Mouse (Mus musculus): ENCODE data around the gene Slc25a24. TPM values are rescaled to one million over a fixed set of nuclear protein-coding genes. Genes with fewer than 3 reads are reported as not detected.

Slc25a24 gene
- polyA plus RNA-seq, 1 experiment from 2014 or later: 27.5 TPM

DNA sequence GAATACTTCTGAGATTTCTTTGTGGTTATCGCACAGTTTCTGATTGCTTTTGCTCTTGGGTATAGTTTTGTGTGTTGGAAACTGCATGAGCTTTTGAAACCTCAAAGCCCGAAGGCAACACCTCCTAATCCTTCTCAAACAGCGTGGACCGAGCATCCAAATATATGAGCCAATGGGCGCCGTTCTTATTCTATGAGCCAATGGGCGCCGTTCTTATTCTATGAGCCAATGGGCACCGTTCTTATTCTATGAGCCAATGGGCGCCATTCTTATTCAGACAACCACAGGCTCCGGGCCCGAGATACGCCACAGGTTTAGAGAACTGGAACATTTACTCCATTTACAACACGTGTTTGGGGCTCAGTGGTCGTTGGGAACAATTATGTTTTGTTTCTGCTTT lies 11.1 kb downstream of the Slc25a24 start:
- no peaks in the 10 kb centered on the region for H3K9me3 ChIP-seq (replicated peaks)
- H3K4me3 ChIP-seq: no peak overlapping the region
- H3K27ac ChIP-seq: no peak overlapping the region
- H3K36me3 ChIP-seq: peaks cover 31% of the 10 kb centered on the region
- WGBS: 96% methylated on average over 15 of the region's 15 CpGs
- H3K27me3 ChIP-seq (ENCODE audit: low read depth, poor library complexity, severe bottlenecking): no peaks in the 10 kb centered on the region
- no peak for DNase-seq (ENCODE audit: low spot score)
- H3K4me1 ChIP-seq: no peaks in the 10 kb centered on the region

DNA sequence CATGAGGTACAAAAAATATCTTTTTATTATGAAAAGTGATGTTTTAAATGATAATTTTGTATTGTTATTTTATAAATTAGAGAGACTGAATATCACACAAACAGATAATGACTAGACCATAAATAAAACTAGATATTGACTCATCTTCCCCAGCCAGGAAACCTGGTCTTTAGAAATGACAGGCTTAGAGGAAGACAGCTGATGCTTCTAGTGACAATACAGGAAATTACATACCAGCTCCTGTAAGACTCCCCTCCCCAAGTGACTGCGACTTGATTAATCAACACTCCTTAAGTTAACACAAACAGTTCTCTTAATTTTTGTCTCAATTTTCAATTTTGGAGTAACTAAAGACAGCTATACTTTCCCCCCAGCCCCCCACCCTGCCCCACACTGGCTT lies 12.4 kb downstream of the Slc25a24 start:
- 83% methylated on average over 1 of the region's 1 CpGs for WGBS
- no peaks in the 10 kb centered on the region for H3K27me3 ChIP-seq (ENCODE audit: low read depth, poor library complexity, severe bottlenecking)
- no peaks in the 10 kb centered on the region for H3K4me1 ChIP-seq
- H3K9me3 ChIP-seq (replicated peaks): no peaks in the 10 kb centered on the region
- H3K4me3 ChIP-seq: no peak overlapping the region
- DNase-seq (ENCODE audit: low spot score): no peak
- H3K36me3 ChIP-seq: peaks cover 31% of the 10 kb centered on the region
- H3K27ac ChIP-seq: no peak overlapping the region

DNA sequence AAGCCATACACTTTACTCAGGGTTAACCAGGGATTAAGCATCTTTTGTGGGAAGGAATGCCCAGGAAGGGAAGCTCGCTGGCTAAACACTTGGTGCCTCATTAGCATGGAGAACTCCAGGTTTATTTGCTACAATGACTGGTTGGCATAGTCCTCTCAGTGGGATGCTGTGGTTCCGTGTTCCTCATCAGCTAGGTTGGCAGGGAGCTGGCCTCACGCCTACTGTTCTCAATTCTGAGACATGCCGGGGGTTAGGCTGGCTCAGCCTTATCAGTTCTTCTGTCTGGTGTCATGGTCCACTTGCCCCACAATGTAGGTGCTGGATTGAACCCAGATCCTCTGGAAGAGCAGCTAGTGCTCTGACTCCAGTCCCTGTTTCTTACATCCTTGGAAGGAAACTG lies 29.6 kb downstream of the Slc25a24 start:
- Histone ChIP-seq H3K36me3 (no peaks in the 10 kb centered on the region), H3K27ac (no peak overlapping the region), H3K9me3 (replicated peaks) (no peaks in the 10 kb centered on the region), H3K4me1 (peaks cover 12% of the 10 kb centered on the region; the same call in 1 of the 2 replicates), H3K4me3 (no peak overlapping the region), H3K27me3 (ENCODE audit: low read depth, poor library complexity, severe bottlenecking) (no peaks in the 10 kb centered on the region)
- WGBS: 90% methylated on average over 4 of the region's 4 CpGs
- no peak for DNase-seq (ENCODE audit: low spot score)

DNA sequence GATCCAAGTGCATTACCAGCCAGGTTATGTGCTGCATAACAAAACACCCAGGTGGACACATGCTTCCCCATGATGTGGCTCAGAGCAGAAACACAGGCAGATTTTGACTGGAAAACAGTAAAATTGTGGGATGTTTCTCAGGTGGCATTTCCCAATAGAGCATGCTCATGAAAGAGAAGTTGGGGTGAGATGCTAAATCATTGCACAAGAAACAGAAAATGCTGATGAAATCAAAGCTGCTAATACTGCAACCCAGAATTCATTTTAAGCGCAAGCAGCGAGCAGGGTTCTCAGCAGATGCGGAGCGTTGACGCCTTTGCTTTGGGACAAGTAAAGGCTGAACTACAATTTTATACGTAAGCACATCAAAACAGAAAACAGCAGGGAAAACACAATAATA lies 30.5 kb downstream of the Slc25a24 start:
- Histone ChIP-seq H3K4me3 (no peak overlapping the region), H3K36me3 (no peaks in the 10 kb centered on the region), H3K9me3 (replicated peaks) (no peaks in the 10 kb centered on the region), H3K4me1 (peaks cover 12% of the 10 kb centered on the region; the same call in 1 of the 2 replicates), H3K27ac (no peak overlapping the region), H3K27me3 (ENCODE audit: low read depth, poor library complexity, severe bottlenecking) (no peaks in the 10 kb centered on the region)
- 98% methylated on average over 6 of the region's 6 CpGs for WGBS
- DNase-seq (ENCODE audit: low spot score): no peak

DNA sequence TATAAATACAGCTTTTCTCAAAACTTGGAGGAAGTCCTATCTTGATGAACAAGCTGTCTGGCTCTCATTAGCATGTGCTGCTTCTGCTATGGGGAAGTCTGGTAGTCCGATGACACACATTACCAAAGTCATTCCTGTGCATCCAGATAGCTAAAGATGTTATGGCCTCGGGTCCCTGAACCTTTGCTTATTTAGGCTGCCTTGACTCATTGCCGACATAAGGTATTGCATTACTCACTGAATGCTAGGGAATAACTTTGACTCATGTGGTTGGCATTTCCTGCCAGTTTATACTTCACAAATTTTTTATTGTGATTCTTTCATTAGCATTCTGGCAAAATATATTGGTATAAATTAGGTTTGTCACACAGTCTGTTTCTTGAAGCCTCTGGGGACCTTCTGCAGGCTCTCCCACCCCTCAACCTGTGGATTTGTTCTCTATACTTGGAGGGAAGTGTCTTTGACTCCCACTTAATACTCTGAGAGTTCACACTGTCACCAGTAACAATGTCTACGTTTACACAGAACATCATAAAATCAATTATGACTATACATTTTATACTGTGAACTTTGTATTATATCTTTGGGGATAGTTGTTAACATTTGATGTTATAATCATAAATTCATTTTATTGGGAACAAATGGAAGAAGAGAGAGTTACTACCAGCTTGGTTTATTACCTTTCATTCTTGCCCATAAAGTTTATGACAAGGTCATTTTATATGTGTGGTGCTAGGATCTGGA lies 33.1 kb downstream of the Slc25a24 start:
- Histone ChIP-seq H3K36me3 (peaks cover 15% of the 10 kb centered on the region), H3K27me3 (ENCODE audit: low read depth, poor library complexity, severe bottlenecking) (no peaks in the 10 kb centered on the region), H3K9me3 (replicated peaks) (no peaks in the 10 kb centered on the region), H3K4me3 (no peak overlapping the region), H3K27ac (no peak overlapping the region), H3K4me1 (peaks cover 12% of the 10 kb centered on the region; the same call in 1 of the 2 replicates)
- 89% methylated on average over 4 of the region's 4 CpGs for WGBS
- no peak for DNase-seq (ENCODE audit: low spot score)

DNA sequence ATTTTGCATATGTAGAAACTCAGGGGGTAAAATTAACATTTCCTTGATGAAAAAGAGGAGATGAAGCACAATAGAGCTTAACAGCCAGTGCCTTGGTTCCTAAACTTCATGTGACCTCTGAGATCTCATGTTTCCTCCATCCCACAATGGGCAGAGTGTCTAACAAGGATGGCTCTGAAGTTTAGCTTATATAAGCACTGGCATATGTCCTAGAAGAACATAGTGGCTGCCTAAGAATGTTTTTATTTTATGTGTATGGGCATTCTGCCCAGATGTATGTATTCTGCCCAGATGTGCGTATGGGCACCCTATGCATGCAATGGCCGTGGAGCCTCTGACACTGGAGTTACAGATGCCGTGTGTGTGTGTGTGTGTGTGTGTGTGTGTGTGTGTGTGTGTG lies 34.5 kb downstream of the Slc25a24 start:
- Histone ChIP-seq H3K4me3 (no peak overlapping the region), H3K27ac (no peak overlapping the region), H3K36me3 (peaks cover 17% of the 10 kb centered on the region), H3K4me1 (peaks cover 12% of the 10 kb centered on the region; the same call in 1 of the 2 replicates), H3K9me3 (replicated peaks) (no peaks in the 10 kb centered on the region), H3K27me3 (ENCODE audit: low read depth, poor library complexity, severe bottlenecking) (no peaks in the 10 kb centered on the region)
- no peak for DNase-seq (ENCODE audit: low spot score)
- WGBS: 90% methylated on average over 3 of the region's 3 CpGs

DNA sequence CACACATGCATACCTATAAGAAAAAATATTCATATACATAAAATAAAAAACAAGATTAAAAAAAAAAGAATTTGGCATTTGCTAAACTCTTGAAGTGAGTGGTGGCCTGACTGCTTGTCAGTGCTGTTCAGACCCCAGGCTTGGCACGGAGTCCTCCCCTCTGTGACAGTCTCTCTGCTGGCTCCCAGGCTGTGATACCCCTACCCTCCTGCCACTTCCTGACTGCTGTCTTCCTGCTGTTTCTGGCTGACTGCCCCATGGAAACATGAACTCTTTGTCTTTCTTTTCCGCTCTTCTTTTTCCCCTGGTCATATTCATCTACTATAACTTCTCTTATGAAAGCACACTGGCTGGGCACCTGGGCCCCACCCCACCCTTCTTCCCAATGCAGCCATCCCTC lies 41.1 kb downstream of the Slc25a24 start:
- Histone ChIP-seq H3K9me3 (replicated peaks) (no peaks in the 10 kb centered on the region), H3K4me1 (no peaks in the 10 kb centered on the region), H3K27ac (no peak overlapping the region), H3K4me3 (no peak overlapping the region), H3K36me3 (peaks cover 45% of the 10 kb centered on the region), H3K27me3 (ENCODE audit: low read depth, poor library complexity, severe bottlenecking) (no peaks in the 10 kb centered on the region)
- 89% methylated on average over 2 of the region's 2 CpGs for WGBS
- no peak for DNase-seq (ENCODE audit: low spot score)

DNA sequence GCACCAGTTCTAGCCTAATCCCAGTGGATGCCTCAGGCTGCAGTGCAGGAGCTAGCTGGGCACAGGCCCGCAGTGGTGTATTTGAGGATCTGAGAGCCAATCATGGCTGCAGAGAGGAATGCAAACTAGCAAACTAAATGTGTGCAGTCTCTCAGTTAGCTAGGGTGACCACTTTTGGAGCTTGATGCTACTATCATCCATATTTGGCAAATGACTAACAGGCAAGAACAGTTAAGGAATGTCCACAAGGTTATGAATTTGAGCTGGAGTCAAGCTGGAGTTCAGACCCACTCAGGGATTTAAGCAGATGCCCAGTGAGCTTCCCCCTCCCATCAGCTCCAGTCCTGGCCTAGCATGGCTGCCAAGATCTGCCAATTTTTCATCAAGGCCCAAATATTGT lies 41.7 kb downstream of the Slc25a24 start:
- H3K9me3 ChIP-seq (replicated peaks): no peaks in the 10 kb centered on the region
- whole genome bisulfite sequencing: 85% methylated on average over 1 of the region's 1 CpGs
- no peaks in the 10 kb centered on the region for H3K27me3 ChIP-seq (ENCODE audit: low read depth, poor library complexity, severe bottlenecking)
- no peaks in the 10 kb centered on the region for H3K4me1 ChIP-seq
- no peak overlapping the region for H3K27ac ChIP-seq
- DNase-seq (ENCODE audit: low spot score): no peak
- H3K36me3 ChIP-seq: peaks cover 42% of the 10 kb centered on the region
- no peak overlapping the region for H3K4me3 ChIP-seq

DNA sequence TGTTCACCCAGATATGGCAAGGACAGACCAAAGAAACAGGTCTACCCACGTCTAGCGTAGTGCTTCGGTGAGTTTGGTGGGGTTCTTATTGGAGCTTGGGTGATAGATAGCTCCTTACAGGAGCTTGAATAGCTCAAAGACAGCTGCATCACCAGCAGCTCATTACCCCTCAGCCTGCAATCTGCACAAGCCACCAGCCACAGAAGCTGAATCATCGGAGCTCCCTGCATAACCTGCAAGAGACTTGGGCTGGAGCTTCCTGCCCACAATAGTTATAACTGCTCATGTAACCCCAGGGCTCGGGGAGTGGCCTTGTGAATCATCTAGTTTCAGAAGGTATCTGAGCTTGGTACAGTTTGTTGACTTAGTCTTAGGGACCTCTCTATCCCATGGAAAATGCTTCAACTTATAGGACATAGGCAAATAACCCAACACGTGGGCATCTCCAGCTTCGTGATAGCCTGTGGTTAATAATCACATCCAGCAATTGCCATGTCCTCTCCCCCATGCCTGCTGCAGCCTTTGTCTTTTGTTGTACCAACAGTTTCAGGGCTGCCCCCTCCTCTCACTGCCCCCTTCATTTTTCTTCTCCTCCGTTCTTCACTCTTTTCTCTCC lies 42.4 kb downstream of the Slc25a24 start:
- Histone ChIP-seq H3K4me3 (no peak overlapping the region), H3K27me3 (ENCODE audit: low read depth, poor library complexity, severe bottlenecking) (no peaks in the 10 kb centered on the region), H3K36me3 (peaks cover 38% of the 10 kb centered on the region), H3K9me3 (replicated peaks) (no peaks in the 10 kb centered on the region), H3K27ac (no peak overlapping the region), H3K4me1 (no peaks in the 10 kb centered on the region)
- DNase-seq (ENCODE audit: low spot score): no peak
- 86% methylated on average over 8 of the region's 8 CpGs for WGBS

DNA sequence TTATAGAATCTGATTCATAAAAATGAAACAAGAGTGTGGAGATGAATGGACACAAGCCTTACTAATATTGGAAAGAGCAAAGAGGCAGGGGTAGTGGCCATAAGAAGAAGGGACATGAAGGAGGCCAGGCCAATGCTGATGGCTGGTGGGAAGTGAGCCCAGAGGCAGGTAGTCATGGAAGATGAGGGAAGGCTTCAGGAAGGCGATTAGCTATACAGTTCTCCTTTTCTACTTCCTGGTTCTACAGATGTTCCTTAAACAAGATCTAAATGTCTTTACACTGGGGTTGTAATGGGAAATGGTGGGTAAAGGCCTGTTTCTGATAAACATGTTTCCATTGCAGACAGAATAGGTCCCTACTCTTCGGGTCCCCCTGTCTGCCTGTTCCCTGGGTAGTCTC lies 46.2 kb downstream of the Slc25a24 start:
- no peak for DNase-seq (ENCODE audit: low spot score)
- Histone ChIP-seq H3K27me3 (ENCODE audit: low read depth, poor library complexity, severe bottlenecking) (no peaks in the 10 kb centered on the region), H3K27ac (no peak overlapping the region), H3K36me3 (peaks cover 28% of the 10 kb centered on the region), H3K9me3 (replicated peaks) (no peaks in the 10 kb centered on the region), H3K4me1 (0 out of 2 replicates have a peak, but pooled peaks cover 3% of the 10 kb centered on the region), H3K4me3 (no peak overlapping the region)
- 86% methylated on average over 2 of the region's 2 CpGs for WGBS

DNA sequence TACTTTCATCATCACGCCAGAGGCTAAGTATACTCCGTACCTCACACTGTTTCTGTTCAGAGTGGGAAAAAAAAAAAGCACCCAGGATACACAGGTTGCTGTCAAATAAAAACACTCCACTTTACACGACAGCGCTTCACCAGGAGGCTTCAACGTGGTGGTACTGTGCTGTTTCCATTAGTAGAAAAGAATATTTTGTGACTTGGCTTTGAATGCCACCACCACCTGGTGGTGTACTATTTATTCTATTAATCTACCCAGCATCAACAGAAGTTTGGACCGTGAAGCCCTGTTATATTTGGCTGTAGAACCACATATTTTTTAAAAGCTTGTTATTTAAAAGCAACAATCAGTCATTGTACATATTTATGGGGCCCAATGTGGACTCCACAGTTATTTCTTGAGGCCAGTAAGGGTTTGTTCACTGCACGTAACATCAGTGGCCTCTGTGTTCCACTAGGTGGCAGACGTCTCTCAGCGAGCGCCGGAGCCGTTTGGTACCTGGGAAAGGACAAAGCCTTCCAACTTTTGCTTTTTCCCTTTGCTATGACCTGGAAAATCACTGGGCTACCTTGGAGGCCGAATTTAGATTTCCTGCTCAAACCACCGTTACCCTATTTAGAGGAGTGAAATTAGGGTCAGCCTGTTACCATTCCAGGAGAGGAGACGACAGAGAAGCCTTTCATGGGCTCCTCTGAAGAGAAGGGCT lies 48.3 kb downstream of the Slc25a24 start:
- Histone ChIP-seq H3K36me3 (peaks cover 7% of the 10 kb centered on the region), H3K27ac (peak overlapping the region; percentile 46; the same call in 1 of the 2 replicates), H3K4me1 (0 out of 2 replicates have a peak, but pooled peaks cover 3% of the 10 kb centered on the region), H3K9me3 (replicated peaks) (no peaks in the 10 kb centered on the region), H3K4me3 (no peak overlapping the region), H3K27me3 (ENCODE audit: low read depth, poor library complexity, severe bottlenecking) (no peaks in the 10 kb centered on the region)
- DNase-seq (ENCODE audit: low spot score): peak; percentile 78
- WGBS: 32% methylated on average over 15 of the region's 15 CpGs

DNA sequence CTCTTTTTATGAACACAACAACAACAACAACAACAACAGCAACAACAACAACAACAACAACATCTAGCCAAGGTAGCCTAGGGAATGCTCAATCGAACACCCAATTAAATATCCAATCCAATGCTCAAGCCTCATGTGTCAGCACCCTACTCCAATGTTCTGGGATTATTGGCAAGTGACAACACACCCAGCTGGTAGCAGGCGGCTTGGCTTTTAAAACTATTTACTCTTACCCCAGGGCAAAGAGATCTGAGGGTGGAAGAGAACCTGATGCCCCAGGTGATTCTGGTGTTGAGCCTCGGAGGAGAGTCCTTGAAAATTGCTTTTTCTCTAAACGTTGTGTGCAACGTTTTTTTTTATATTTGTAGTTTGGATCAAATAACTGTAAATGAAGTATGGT lies 51.4 kb downstream of the Slc25a24 start:
- 0 out of 2 replicates have a peak, but pooled peaks cover 3% of the 10 kb centered on the region for H3K4me1 ChIP-seq
- H3K27ac ChIP-seq: no peak overlapping the region
- no peaks in the 10 kb centered on the region for H3K27me3 ChIP-seq (ENCODE audit: low read depth, poor library complexity, severe bottlenecking)
- H3K9me3 ChIP-seq (replicated peaks): no peaks in the 10 kb centered on the region
- 85% methylated on average over 5 of the region's 5 CpGs for WGBS
- DNase-seq (ENCODE audit: low spot score): no peak
- H3K36me3 ChIP-seq: no peaks in the 10 kb centered on the region
- H3K4me3 ChIP-seq: no peak overlapping the region

DNA sequence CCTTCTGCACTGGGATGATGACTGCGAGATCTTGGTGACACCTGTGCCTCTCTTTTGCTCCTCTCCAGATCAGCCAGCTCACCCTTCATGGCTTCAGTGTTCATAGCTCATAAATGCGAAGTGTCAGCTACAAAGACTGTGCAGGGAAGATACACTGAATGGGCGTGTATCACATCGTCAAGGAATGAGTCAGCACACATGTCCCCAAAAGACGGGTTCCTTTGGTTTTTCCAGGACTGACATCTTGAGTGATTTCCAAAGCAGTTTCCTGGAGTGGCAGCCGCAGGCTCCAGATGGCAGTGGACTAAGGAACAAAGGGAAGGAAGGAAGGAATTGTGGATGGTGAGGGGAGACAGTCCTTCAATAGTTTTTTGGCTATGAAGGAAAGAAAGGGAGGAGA lies 55.8 kb downstream of the Slc25a24 start:
- Histone ChIP-seq H3K27ac (no peak overlapping the region), H3K4me3 (no peak overlapping the region), H3K36me3 (no peaks in the 10 kb centered on the region), H3K9me3 (replicated peaks) (no peaks in the 10 kb centered on the region), H3K27me3 (ENCODE audit: low read depth, poor library complexity, severe bottlenecking) (0 out of 2 replicates have a peak, but pooled peaks cover 4% of the 10 kb centered on the region), H3K4me1 (peaks cover 10% of the 10 kb centered on the region)
- no peak for DNase-seq (ENCODE audit: low spot score)
- WGBS: 59% methylated on average over 6 of the region's 6 CpGs
